Mouse (Mus musculus): ENCODE measurements around the gene Suz12.
"Not testable (repeated sequence)": the region's sequence is repeated elsewhere in the genome, so short reads cannot be mapped to it uniquely, and the experiment has no call there.

Gene Suz12

GRCm38 (mm10) chr11:79992035-79992591, 793 bp upstream of the Suz12 start:
- no peak for DNase-seq (ENCODE audit: low spot score in 2 of 2)

DNA sequence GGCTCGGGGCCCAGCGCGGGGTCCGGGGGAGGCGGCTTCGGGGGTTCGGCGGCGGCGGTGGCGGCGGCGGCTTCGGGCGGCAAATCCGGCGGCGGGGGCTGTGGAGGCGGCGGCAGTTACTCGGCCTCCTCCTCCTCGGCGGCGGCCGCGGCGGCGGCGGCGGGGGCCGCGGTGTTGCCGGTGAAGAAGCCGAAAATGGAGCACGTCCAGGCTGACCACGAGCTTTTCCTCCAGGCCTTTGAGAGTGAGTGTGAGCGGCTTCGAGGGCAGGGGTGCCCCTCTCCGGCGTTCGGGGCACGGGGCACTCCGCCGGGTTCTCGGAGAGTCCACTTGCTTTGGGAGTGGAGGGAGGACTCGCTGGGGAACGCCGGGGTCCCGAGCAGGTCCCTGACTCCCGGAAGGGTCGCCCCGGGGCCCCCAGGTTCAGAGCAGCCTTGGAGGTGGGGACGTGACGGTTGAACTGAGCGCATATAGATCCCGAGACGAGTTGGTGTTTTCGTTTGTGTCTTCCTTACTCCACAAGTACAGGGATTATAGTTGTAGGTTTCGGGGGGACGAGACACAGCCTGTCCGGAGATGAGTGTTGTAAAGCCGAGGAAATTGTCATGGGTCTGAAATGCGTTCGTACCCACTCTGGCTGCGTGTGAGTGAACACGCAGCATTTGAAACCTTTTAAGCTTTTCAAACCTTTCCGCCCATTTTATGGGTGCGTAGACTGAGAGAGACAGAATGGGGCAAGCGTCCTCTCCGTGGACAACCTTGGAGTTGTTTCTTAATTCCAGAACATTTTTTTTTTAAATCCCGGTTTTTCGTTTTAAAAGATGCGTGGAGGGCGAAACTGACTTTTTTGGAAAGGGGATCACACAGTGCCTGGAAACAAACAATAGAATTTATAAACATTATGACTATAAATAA, 707 bp downstream of the Suz12 start:
- DNase-seq (ENCODE audit: low spot score in 2 of 2): no peak

- no peak for DNase-seq (ENCODE audit: low spot score in 2 of 2)
These were observed 1.5 kb downstream of the Suz12 start for GRCm38 (mm10) chr11:79994271-79994988.

- not testable (repeated sequence) for DNase-seq (ENCODE audit: low spot score in 2 of 2)
These were observed 23.6 kb downstream of the Suz12 start for GRCm38 (mm10) chr11:80016533-80016932.

GRCm38 (mm10) chr11:80019792-80020191, 26.9 kb downstream of the Suz12 start:
- DNase-seq (ENCODE audit: low spot score in 2 of 2): no peak

DNA sequence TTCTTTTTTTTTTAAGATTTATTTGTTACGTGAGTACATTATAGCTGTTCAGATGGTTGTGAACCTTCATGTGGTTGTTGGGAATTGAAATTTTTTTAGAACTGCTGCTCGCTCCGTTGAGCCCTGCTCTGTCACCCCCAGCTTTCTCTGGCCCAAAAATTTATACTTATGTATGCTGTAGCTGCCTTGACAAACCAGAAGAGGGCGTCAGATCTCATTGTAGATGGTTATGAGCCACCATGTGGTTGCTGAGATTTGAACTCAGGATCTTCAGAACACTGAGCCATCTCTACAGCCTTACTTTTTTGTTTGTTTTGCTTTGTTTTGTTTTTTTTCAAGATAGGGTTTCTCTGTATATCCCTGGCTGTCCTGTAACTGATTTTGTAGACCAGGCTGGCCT, 28.4 kb downstream of the Suz12 start:
- DNase-seq (ENCODE audit: low spot score in 2 of 2): no peak

DNA sequence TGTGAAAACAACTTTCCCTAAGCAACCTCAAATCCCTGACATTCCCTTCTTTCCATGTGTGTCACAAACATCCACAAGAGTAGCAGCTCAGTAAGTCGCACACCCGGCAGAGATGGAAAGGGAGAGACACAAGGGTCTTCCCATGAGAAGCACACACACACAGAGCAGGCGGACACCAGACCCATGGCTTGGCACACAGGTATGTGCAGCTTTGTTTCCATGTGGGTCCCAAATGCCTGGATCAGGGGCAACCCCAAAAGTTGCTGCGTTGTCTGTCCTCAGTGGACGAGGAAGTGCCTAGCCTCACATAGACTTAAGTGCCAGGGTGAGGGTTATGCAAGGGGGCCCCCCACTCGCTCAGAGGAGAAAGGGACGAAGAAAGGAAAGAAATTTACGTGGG, 44.6 kb downstream of the Suz12 start:
- DNase-seq (ENCODE audit: low spot score in 2 of 2): no peak

GRCm38 (mm10) chr11:80042615-80043418, 49.9 kb downstream of the Suz12 start:
- peak in 1 of 2 experiments; percentile 48 for DNase-seq (ENCODE audit: low spot score in 2 of 2)

- DNase-seq (ENCODE audit: low spot score in 2 of 2): no peak
These were observed 50.5 kb downstream of the Suz12 start for GRCm38 (mm10) chr11:80043419-80043817.

GRCm38 (mm10) chr11:80046856-80047255, 54.0 kb downstream of the Suz12 start:
- DNase-seq (ENCODE audit: low spot score in 2 of 2): no peak

- no peak for DNase-seq (ENCODE audit: low spot score in 2 of 2)
These were observed 57.2 kb downstream of the Suz12 start for GRCm38 (mm10) chr11:80050088-80050487.

DNA sequence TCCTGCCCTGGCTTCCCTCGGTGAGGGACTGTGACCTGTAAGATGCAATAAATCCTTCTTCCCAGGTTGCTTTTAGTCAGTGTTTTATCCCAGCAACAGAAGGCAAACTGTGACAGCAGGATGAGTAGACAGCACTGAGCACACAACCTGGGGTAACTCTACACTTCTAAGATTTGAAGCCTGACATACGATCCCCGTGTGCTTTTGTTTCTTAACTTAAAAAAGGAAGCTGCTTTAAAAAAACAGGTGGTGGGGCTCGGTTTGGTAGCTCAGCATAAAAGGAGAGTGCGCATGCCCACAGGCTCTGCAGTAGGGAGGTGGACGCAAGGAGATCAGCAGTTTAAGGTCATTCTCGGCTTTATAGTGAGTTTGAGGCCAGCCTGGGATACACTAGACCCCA, 59.5 kb downstream of the Suz12 start:
- no peak for DNase-seq (ENCODE audit: low spot score in 2 of 2)

DNA sequence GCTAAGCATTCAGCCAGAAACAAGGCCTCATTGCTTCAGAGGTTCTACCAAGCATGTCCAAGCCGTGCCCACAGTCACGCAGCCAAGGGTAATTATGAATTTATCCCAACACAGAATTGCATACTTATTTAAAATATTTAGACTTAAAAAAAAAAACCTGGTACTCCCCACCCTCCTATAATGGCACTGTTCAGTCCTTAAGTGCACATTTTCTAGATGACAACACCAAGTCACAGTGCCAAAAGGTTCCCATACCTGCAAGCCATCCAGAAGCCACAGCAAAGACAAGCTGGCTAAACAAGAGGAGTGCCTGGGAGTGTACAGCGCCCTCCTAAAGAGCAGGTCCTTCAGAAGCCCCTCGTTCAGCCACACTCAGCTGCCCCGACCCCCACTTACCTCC, 60.3 kb downstream of the Suz12 start:
- no peak for DNase-seq (ENCODE audit: low spot score in 2 of 2)

GRCm38 (mm10) chr11:80054659-80055058, 61.8 kb downstream of the Suz12 start:
- no peak for DNase-seq (ENCODE audit: low spot score in 2 of 2)

- no peak for DNase-seq (ENCODE audit: low spot score in 2 of 2)
These were observed 63.2 kb downstream of the Suz12 start for GRCm38 (mm10) chr11:80056141-80056540.

- no peak for DNase-seq (ENCODE audit: low spot score in 2 of 2)
These were observed 69.3 kb downstream of the Suz12 start for GRCm38 (mm10) chr11:80062159-80062558.

DNA sequence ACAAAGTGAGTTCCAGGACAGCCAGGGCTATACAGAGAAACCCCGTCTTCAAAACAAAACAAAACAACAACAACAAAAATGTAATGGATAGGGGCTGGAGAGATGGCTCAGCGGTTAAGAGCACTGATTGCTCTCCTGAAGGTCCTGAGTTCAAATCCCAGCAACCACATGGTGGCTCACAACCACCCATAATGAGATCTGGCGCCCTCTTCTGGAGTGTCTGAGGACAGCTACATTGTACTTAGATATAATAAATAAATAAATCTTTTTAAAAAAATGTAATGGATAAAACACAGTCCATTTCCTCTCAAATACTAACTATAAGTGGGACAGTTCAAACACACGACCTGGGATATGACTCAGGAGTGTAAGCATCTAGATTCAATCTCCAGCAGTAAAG, 73.5 kb downstream of the Suz12 start:
- DNase-seq (ENCODE audit: low spot score in 2 of 2): not testable (repeated sequence)

DNA sequence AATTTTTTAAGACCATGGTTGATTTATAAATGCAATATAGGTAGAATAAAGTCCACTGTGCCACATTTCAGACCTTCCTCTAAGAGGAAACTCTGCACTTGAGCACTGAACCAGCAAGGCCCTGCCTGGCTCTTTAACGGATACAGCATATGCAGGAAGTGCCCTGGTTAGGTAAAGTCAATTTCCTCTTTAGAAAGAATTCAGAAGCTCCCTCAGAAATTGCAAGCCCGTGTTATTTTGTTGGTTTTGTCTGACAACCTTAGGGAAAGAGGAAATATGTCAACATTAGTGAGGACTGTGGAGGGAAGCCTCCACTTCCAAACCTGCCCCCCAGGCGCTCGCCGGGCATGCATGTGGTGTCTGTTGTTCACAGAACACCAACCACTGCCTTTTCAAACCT, 74.7 kb downstream of the Suz12 start:
- DNase-seq (ENCODE audit: low spot score in 2 of 2): no peak

DNA sequence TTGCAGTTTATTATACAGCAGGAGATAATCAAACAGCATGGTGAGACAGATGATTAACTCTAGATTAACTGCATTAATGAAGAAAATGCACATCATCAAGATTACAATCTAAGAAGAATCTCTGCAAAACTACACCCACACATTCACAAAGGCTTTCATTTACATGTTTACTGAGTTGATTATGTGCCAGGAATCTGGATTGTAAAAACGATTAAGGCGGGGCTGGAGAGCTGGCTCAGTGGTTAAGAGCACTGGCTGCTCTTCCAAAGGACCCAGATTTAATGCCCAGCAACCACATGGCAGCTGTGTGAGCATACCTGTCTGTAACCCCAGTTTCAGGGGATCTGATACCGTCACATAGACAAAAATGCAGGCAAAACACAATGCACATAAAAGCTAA, 76.9 kb downstream of the Suz12 start:
- DNase-seq (ENCODE audit: low spot score in 2 of 2): no peak

GRCm38 (mm10) chr11:80071039-80071438, 78.1 kb downstream of the Suz12 start:
- no peak for DNase-seq (ENCODE audit: low spot score in 2 of 2)

DNA sequence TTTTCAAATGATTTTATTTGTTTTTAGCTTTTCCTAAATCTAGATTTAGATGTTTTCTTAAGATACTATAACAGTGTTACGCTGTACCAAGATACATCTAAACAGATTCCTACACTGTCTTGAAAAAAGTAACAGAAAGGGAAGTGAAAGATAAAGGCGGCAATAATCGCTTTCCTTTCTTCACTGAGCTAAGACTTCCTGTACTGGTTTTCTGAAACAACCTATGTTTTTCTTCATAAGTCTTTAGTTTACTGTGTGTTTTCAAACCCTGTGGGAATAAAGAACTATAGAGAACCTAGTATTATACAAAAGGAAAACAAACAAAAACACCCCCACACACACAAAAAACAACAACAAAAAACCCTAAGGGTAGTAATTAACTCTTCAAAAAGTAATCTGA, 79.5 kb downstream of the Suz12 start:
- no peak for DNase-seq (ENCODE audit: low spot score in 2 of 2)

Data from spleen, postnatal 14 days (tissue).